Mouse (Mus musculus) midbrain, embryonic 11.5 days (tissue): ENCODE measurements around the gene Fcho2. TPM values are rescaled to one million over a fixed set of nuclear protein-coding genes. Genes with fewer than 3 reads are reported as not detected.

ENCODE experiments used
- ATAC-seq: fragments of 200-750 bp; cut with Nextera tagmentation; 2 replicates; pipeline ENCODE4 v1.8.0; 2017; ENCODE audit warnings: moderate TSS enrichment, moderate library complexity; ENCODE audit not compliant: low FRiP score
- DNase-seq: peaks from one replicate; pipeline ENCODE4 v3.0.0; 2015; ENCODE audit warnings: low spot score; ENCODE audit errors: missing footprints
- H3K27ac ChIP-seq: fragments of 300-500 bp; sonication (generic); 2 replicates; pipeline ENCODE4 v1.5.1; 2014; ENCODE audit warnings: low read depth, low read length
- H3K27me3 ChIP-seq: fragments of 300-500 bp; sonication (generic); 2 replicates; pipeline ENCODE4 v1.6.1; 2014; ENCODE audit warnings: mild to moderate bottlenecking, low read length, moderate library complexity, mixed read lengths; ENCODE audit not compliant: control insufficient read depth, insufficient read depth
- H3K36me3 ChIP-seq: fragments of 300-500 bp; sonication (generic); 2 replicates; pipeline ENCODE4 v1.6.1; 2014; ENCODE audit warnings: mild to moderate bottlenecking, low read length, moderate library complexity, mixed read lengths; ENCODE audit not compliant: control insufficient read depth, insufficient read depth
- H3K4me1 ChIP-seq: fragments of 300-500 bp; sonication (generic); 2 replicates; pipeline ENCODE4 v1.6.1; 2014; ENCODE audit warnings: low read length; ENCODE audit not compliant: control insufficient read depth, insufficient read depth
- H3K4me2 ChIP-seq: fragments of 300-500 bp; sonication (generic); 2 replicates; pipeline ENCODE4 v1.6.1; 2014; ENCODE audit warnings: mild to moderate bottlenecking, moderate library complexity
- H3K4me3 ChIP-seq: fragments of 300-500 bp; sonication (generic); 2 replicates; pipeline ENCODE4 v1.5.1; 2014; ENCODE audit warnings: low read depth, low read length
- H3K9ac ChIP-seq: fragments of 300-500 bp; sonication (generic); 2 replicates; pipeline ENCODE4 v1.6.1; 2014; ENCODE audit warnings: low read length
- H3K9me3 ChIP-seq: fragments of 300-500 bp; sonication (generic); 2 replicates; pipeline ENCODE4 v1.6.1; 2016; ENCODE audit warnings: low read length; ENCODE audit not compliant: control insufficient read depth
- WGBS: fragments of 180-500 bp; shearing (Covaris S2); extraction: QIAGEN DNeasy Blood & Tissue Kit; methylation state at CpG from one replicate; pipeline ENCODE4 v1.1.7; 2014; 5-methylcytosine and 5-hydroxymethylcytosine counted together
- polyA plus RNA-seq: library from polyadenylated mRNA; unstranded; fragments of >200 nt; fragmentation: Nextera tagmentation; extraction: Ambion mirVana; gene quantifications from 2 replicates; pipeline ENCODE4 v1.2.1, GENCODE M21; 2014

The Fcho2 gene
- polyA plus RNA-seq, 1 experiment from 2014 or later: 23.4 TPM

- no peak overlapping the region for H3K4me3 ChIP-seq
- no peaks in the 10 kb centered on the region for H3K4me1 ChIP-seq
- no peaks in the 10 kb centered on the region for H3K9me3 ChIP-seq
- 92% methylated on average over 6 of the region's 6 CpGs for WGBS
- no peak overlapping the region for H3K4me2 ChIP-seq
- ATAC-seq (no peak), DNase-seq (no peak)
- no peak overlapping the region for H3K27ac ChIP-seq
- no peaks in the 10 kb centered on the region; the same call in none of the 2 replicates for H3K36me3 ChIP-seq
- H3K27me3 ChIP-seq: no peaks in the 10 kb centered on the region
- no peak overlapping the region for H3K9ac ChIP-seq
Observed at GRCm38 (mm10) chr13:98743214-98743613, 72.0 kb downstream of the Fcho2 start.

GRCm38 (mm10) chr13:98738213-98738612, 77.0 kb downstream of the Fcho2 start:
- Histone ChIP-seq H3K4me2 (no peak overlapping the region), H3K27me3 (no peaks in the 10 kb centered on the region), H3K9ac (no peak overlapping the region), H3K4me1 (no peaks in the 10 kb centered on the region), H3K9me3 (no peaks in the 10 kb centered on the region), H3K4me3 (no peak overlapping the region), H3K27ac (no peak overlapping the region), H3K36me3 (peaks cover 4% of the 10 kb centered on the region)
- no peak for DNase-seq
- ATAC-seq: no peak
- 92% methylated on average over 2 of the region's 2 CpGs for WGBS

GRCm38 (mm10) chr13:98733292-98733691, 82.0 kb downstream of the Fcho2 start:
- no peaks in the 10 kb centered on the region for H3K9me3 ChIP-seq
- H3K36me3 ChIP-seq: peaks cover 10% of the 10 kb centered on the region
- no peaks in the 10 kb centered on the region for H3K4me1 ChIP-seq
- no peak overlapping the region for H3K4me3 ChIP-seq
- no peak overlapping the region for H3K9ac ChIP-seq
- no peaks in the 10 kb centered on the region for H3K27me3 ChIP-seq
- DNase-seq (no peak), ATAC-seq (no peak)
- 75% methylated on average over 3 of the region's 3 CpGs for WGBS
- no peak overlapping the region for H3K4me2 ChIP-seq
- H3K27ac ChIP-seq: no peak overlapping the region

- H3K36me3 ChIP-seq: peaks cover 10% of the 10 kb centered on the region
- no peak overlapping the region for H3K4me3 ChIP-seq
- no peaks in the 10 kb centered on the region for H3K27me3 ChIP-seq
- ATAC-seq (no peak), DNase-seq (no peak)
- WGBS: 84% methylated on average over 1 of the region's 1 CpGs
- no peak overlapping the region for H3K27ac ChIP-seq
- H3K4me1 ChIP-seq: no peaks in the 10 kb centered on the region
- no peak overlapping the region for H3K4me2 ChIP-seq
- H3K9me3 ChIP-seq: no peaks in the 10 kb centered on the region
- no peak overlapping the region for H3K9ac ChIP-seq
Observed at GRCm38 (mm10) chr13:98729271-98730062, 85.8 kb downstream of the Fcho2 start.

- Histone ChIP-seq H3K4me3 (no peak overlapping the region), H3K4me1 (no peaks in the 10 kb centered on the region), H3K27me3 (no peaks in the 10 kb centered on the region), H3K27ac (no peak overlapping the region), H3K36me3 (peaks cover 8% of the 10 kb centered on the region), H3K4me2 (no peak overlapping the region), H3K9ac (no peak overlapping the region), H3K9me3 (no peaks in the 10 kb centered on the region)
- no peak for DNase-seq
- ATAC-seq: no peak
- WGBS: 65% methylated on average over 4 of the region's 4 CpGs
Observed at GRCm38 (mm10) chr13:98726494-98726893, 88.8 kb downstream of the Fcho2 start.

GRCm38 (mm10) chr13:98723430-98723829, 91.8 kb downstream of the Fcho2 start:
- Histone ChIP-seq H3K4me2 (no peak overlapping the region), H3K9ac (no peak overlapping the region), H3K4me1 (no peaks in the 10 kb centered on the region), H3K4me3 (no peak overlapping the region), H3K27ac (no peak overlapping the region), H3K27me3 (no peaks in the 10 kb centered on the region), H3K9me3 (no peaks in the 10 kb centered on the region), H3K36me3 (peaks cover 3% of the 10 kb centered on the region; the same call in 1 of the 2 replicates)
- whole genome bisulfite sequencing: 94% methylated on average over 1 of the region's 1 CpGs
- ATAC-seq (no peak), DNase-seq (no peak)

GRCm38 (mm10) chr13:98722296-98722695, 93.0 kb downstream of the Fcho2 start:
- DNase-seq (no peak), ATAC-seq (no peak)
- Histone ChIP-seq H3K4me2 (no peak overlapping the region), H3K4me1 (no peaks in the 10 kb centered on the region), H3K4me3 (no peak overlapping the region), H3K27ac (no peak overlapping the region), H3K27me3 (no peaks in the 10 kb centered on the region), H3K9me3 (no peaks in the 10 kb centered on the region), H3K36me3 (peaks cover 3% of the 10 kb centered on the region; the same call in 1 of the 2 replicates), H3K9ac (no peak overlapping the region)
- WGBS: 66% methylated on average over 1 of the region's 1 CpGs

GRCm38 (mm10) chr13:98716176-98716575, 99.1 kb downstream of the Fcho2 start:
- no peak overlapping the region for H3K4me3 ChIP-seq
- DNase-seq: no peak
- no peak for ATAC-seq
- no peaks in the 10 kb centered on the region for H3K9me3 ChIP-seq
- no peak overlapping the region for H3K4me2 ChIP-seq
- WGBS: 92% methylated on average over 8 of the region's 8 CpGs
- H3K36me3 ChIP-seq: no peaks in the 10 kb centered on the region; the same call in 1 of the 2 replicates
- no peaks in the 10 kb centered on the region for H3K27me3 ChIP-seq
- no peak overlapping the region for H3K9ac ChIP-seq
- no peak overlapping the region for H3K27ac ChIP-seq
- no peaks in the 10 kb centered on the region for H3K4me1 ChIP-seq

GRCm38 (mm10) chr13:98715443-98715990, 99.7 kb downstream of the Fcho2 start:
- WGBS: 89% methylated on average over 6 of the region's 6 CpGs
- no peaks in the 10 kb centered on the region for H3K27me3 ChIP-seq
- ATAC-seq (no peak), DNase-seq (no peak)
- no peaks in the 10 kb centered on the region for H3K4me1 ChIP-seq
- H3K4me2 ChIP-seq: no peak overlapping the region
- H3K27ac ChIP-seq: no peak overlapping the region
- H3K9me3 ChIP-seq: no peaks in the 10 kb centered on the region
- H3K36me3 ChIP-seq: no peaks in the 10 kb centered on the region; the same call in 1 of the 2 replicates
- H3K4me3 ChIP-seq: no peak overlapping the region
- H3K9ac ChIP-seq: no peak overlapping the region
